Mouse (Mus musculus) liver, embryonic 14.5 days (tissue): ENCODE data around the gene Dcaf11.

ENCODE experiments used
- CTCF ChIP-seq: IDR thresholded peaks from 2 replicates; pipeline ENCODE4 v1.5.1; 2016; ENCODE audit warnings: antibody characterized with exemption, low read depth, control low read depth
- EP300 ChIP-seq: IDR thresholded peaks from 2 replicates; pipeline ENCODE4 v1.6.1; 2016; ENCODE audit warnings: antibody characterized with exemption, low read depth

GRCm38 (mm10) chr14:55559799-55560201 is at the start of gene Dcaf11:
- TF ChIP-seq CTCF (peak; percentile 63), EP300 (peak; percentile 56)
